Mouse (Mus musculus) heart, adult 2 months (tissue): ENCODE measurements at regions not wholly inside any gene's neighbourhood (a gene's known extent, or its start where the extent isn't known, plus 50 kb on each side); places are given as distances from the start of the nearest gene placed in this dataset.

Source experiments
- CTCF ChIP-seq: fragments of 200-600 bp; IDR thresholded peaks from 2 replicates; pipeline ENCODE4 v1.8.1; 2022; ENCODE audit warnings: antibody characterized with exemption, mild to moderate bottlenecking, moderate library complexity
- EP300 ChIP-seq: fragments of 200-500 bp; IDR thresholded peaks from 2 replicates; pipeline ENCODE4 v1.6.1; 2011; ENCODE audit warnings: low read depth, low read length, control low read depth; ENCODE audit not compliant: insufficient read depth
- POLR2A ChIP-seq: fragments of 200-500 bp; IDR thresholded peaks from 2 replicates; pipeline ENCODE4 v1.6.1; 2011; ENCODE audit warnings: mild to moderate bottlenecking, low read depth, low read length, control low read depth; ENCODE audit not compliant: insufficient read depth

DNA sequence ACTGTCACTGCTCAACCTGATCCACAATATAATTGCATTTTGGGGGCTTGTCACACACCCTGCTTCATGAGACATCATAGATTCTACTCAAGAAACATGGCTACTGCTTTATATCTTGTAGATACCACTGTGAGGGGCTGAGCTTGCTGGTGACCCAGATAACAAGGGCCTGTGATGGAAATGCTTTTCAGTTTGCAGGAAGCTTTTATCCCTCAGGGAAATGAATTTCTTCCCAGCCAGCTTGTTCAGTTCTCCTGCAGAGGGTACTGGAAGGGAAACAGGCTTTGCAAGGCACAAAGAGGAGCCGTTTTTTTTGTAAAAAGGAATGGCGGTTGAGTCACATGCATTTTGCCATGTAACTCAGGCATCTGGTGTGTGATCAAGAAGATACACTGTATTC lies 218.8 kb upstream of the Krr1 start:
- TF ChIP-seq CTCF: no peak
- TF ChIP-seq EP300: no peak
- no peak for TF ChIP-seq POLR2A
